Mouse (Mus musculus): Measurements from ENCODE around the gene 1700016K19Rik. TPM values are rescaled to one million over a fixed set of nuclear protein-coding genes. Genes with fewer than 3 reads are reported as not detected.

Gene 1700016K19Rik
- polyA plus RNA-seq, 1 experiment from 2014 or later: 1.5 TPM

- H3K4me2 ChIP-seq: no peak overlapping the region
- no peaks in the 10 kb centered on the region for H3K9me3 ChIP-seq (replicated peaks)
- no peak for ATAC-seq
- no peak overlapping the region for H3K4me3 ChIP-seq
- no peak overlapping the region for H3K27ac ChIP-seq
- no peaks in the 10 kb centered on the region for H3K4me1 ChIP-seq
- H3K27me3 ChIP-seq: peaks cover 2% of the 10 kb centered on the region; the same call in 1 of the 2 replicates
- no peaks in the 10 kb centered on the region for H3K36me3 ChIP-seq (ENCODE audit: poor library complexity, severe bottlenecking)
- WGBS: 90% methylated on average over 9 of the region's 9 CpGs
- H3K9ac ChIP-seq: no peak overlapping the region
Observed at GRCm38 (mm10) chr11:76020916-76021315, 21.2 kb downstream of the 1700016K19Rik start.

GRCm38 (mm10) chr11:76025080-76025583 lies 25.4 kb downstream of the 1700016K19Rik start:
- no peak for ATAC-seq
- peaks cover 11% of the 10 kb centered on the region for H3K4me1 ChIP-seq
- no peak overlapping the region for H3K4me3 ChIP-seq
- 49% methylated on average over 7 of the region's 7 CpGs for WGBS
- peaks cover 22% of the 10 kb centered on the region for H3K27me3 ChIP-seq
- no peaks in the 10 kb centered on the region for H3K9me3 ChIP-seq (replicated peaks)
- H3K9ac ChIP-seq: no peak overlapping the region
- H3K4me2 ChIP-seq: no peak overlapping the region
- H3K27ac ChIP-seq: no peak overlapping the region
- H3K36me3 ChIP-seq (ENCODE audit: poor library complexity, severe bottlenecking): no peaks in the 10 kb centered on the region

- Histone ChIP-seq H3K27me3 (peaks cover 22% of the 10 kb centered on the region), H3K4me3 (peak overlapping the region; percentile 58), H3K9ac (peak overlapping the region; percentile 72), H3K4me2 (peak overlapping the region; percentile 94), H3K27ac (no peak overlapping the region), H3K36me3 (ENCODE audit: poor library complexity, severe bottlenecking) (no peaks in the 10 kb centered on the region), H3K9me3 (replicated peaks) (no peaks in the 10 kb centered on the region), H3K4me1 (peaks cover 11% of the 10 kb centered on the region)
- no peak for ATAC-seq
- WGBS: 3% methylated on average over 13 of the region's 14 CpGs
Observed at GRCm38 (mm10) chr11:76026527-76027138, 26.9 kb downstream of the 1700016K19Rik start.

GRCm38 (mm10) chr11:76027139-76028071 lies 27.7 kb downstream of the 1700016K19Rik start, which contains the start of gene Rflnb:
Gene Rflnb, minus strand, starts transcription at chr11:76027782.
- WGBS: under 1% methylated on average over 90 of the region's 112 CpGs
- peaks cover 22% of the 10 kb centered on the region for H3K27me3 ChIP-seq
- no peak within 1 kb of the TSS for H3K27ac ChIP-seq
- peak; percentile 83 for ATAC-seq
- peak within 1 kb of the TSS; percentile 58 for H3K4me3 ChIP-seq
- H3K4me2 ChIP-seq: peak within 1 kb of the TSS; percentile 94
- no peaks in the 10 kb centered on the region for H3K36me3 ChIP-seq (ENCODE audit: poor library complexity, severe bottlenecking)
- H3K9me3 ChIP-seq (replicated peaks): no peaks in the 10 kb centered on the region
- H3K4me1 ChIP-seq: peaks cover 11% of the 10 kb centered on the region
- H3K9ac ChIP-seq: peak within 1 kb of the TSS; percentile 72

GRCm38 (mm10) chr11:76028072-76028465 lies 28.4 kb downstream of the 1700016K19Rik start:
- H3K27ac ChIP-seq: no peak overlapping the region
- H3K4me2 ChIP-seq: peak overlapping the region; percentile 94
- peak; percentile 53; the same call in 1 of the 2 replicates for ATAC-seq
- peak overlapping the region; percentile 58 for H3K4me3 ChIP-seq
- no peaks in the 10 kb centered on the region for H3K9me3 ChIP-seq (replicated peaks)
- H3K9ac ChIP-seq: peak overlapping the region; percentile 72
- WGBS: 0% methylated on average over 6 of the region's 14 CpGs
- peaks cover 11% of the 10 kb centered on the region for H3K4me1 ChIP-seq
- H3K36me3 ChIP-seq (ENCODE audit: poor library complexity, severe bottlenecking): no peaks in the 10 kb centered on the region
- H3K27me3 ChIP-seq: peaks cover 22% of the 10 kb centered on the region

- Histone ChIP-seq H3K4me1 (no peaks in the 10 kb centered on the region), H3K36me3 (ENCODE audit: poor library complexity, severe bottlenecking) (no peaks in the 10 kb centered on the region), H3K27ac (no peak overlapping the region), H3K9me3 (replicated peaks) (no peaks in the 10 kb centered on the region), H3K4me2 (no peak overlapping the region), H3K27me3 (peaks cover 7% of the 10 kb centered on the region; the same call in 1 of the 2 replicates), H3K9ac (no peak overlapping the region), H3K4me3 (no peak overlapping the region)
- WGBS: 91% methylated on average over 6 of the region's 6 CpGs
- ATAC-seq: no peak
Observed at GRCm38 (mm10) chr11:76033359-76033758, 33.6 kb downstream of the 1700016K19Rik start.

- no peaks in the 10 kb centered on the region for H3K36me3 ChIP-seq (ENCODE audit: poor library complexity, severe bottlenecking)
- H3K4me2 ChIP-seq: no peak overlapping the region
- H3K4me3 ChIP-seq: no peak overlapping the region
- no peak for ATAC-seq
- WGBS: 82% methylated on average over 4 of the region's 4 CpGs
- H3K9me3 ChIP-seq (replicated peaks): no peaks in the 10 kb centered on the region
- H3K27me3 ChIP-seq: peaks cover 7% of the 10 kb centered on the region; the same call in 1 of the 2 replicates
- no peak overlapping the region for H3K9ac ChIP-seq
- H3K27ac ChIP-seq: no peak overlapping the region
- no peaks in the 10 kb centered on the region for H3K4me1 ChIP-seq
Observed at GRCm38 (mm10) chr11:76033836-76034235, 34.1 kb downstream of the 1700016K19Rik start.

GRCm38 (mm10) chr11:76035182-76035581 lies 35.5 kb downstream of the 1700016K19Rik start:
- no peaks in the 10 kb centered on the region for H3K9me3 ChIP-seq (replicated peaks)
- no peak overlapping the region for H3K4me2 ChIP-seq
- H3K36me3 ChIP-seq (ENCODE audit: poor library complexity, severe bottlenecking): no peaks in the 10 kb centered on the region
- no peak overlapping the region for H3K9ac ChIP-seq
- no peak for ATAC-seq
- no peaks in the 10 kb centered on the region for H3K4me1 ChIP-seq
- no peaks in the 10 kb centered on the region for H3K27me3 ChIP-seq
- 85% methylated on average over 8 of the region's 8 CpGs for WGBS
- no peak overlapping the region for H3K27ac ChIP-seq
- H3K4me3 ChIP-seq: no peak overlapping the region

GRCm38 (mm10) chr11:76037581-76038294 lies 38.0 kb downstream of the 1700016K19Rik start:
- Histone ChIP-seq H3K4me2 (no peak overlapping the region), H3K4me1 (peaks cover 1% of the 10 kb centered on the region; the same call in 1 of the 2 replicates), H3K9me3 (replicated peaks) (no peaks in the 10 kb centered on the region), H3K27me3 (no peaks in the 10 kb centered on the region), H3K36me3 (ENCODE audit: poor library complexity, severe bottlenecking) (no peaks in the 10 kb centered on the region), H3K4me3 (no peak overlapping the region), H3K27ac (no peak overlapping the region), H3K9ac (no peak overlapping the region)
- 67% methylated on average over 6 of the region's 6 CpGs for WGBS
- ATAC-seq: no peak

- ATAC-seq: no peak
- Histone ChIP-seq H3K36me3 (ENCODE audit: poor library complexity, severe bottlenecking) (no peaks in the 10 kb centered on the region), H3K9me3 (replicated peaks) (no peaks in the 10 kb centered on the region), H3K4me1 (peaks cover 4% of the 10 kb centered on the region; the same call in 1 of the 2 replicates), H3K27me3 (no peaks in the 10 kb centered on the region), H3K9ac (no peak overlapping the region), H3K27ac (no peak overlapping the region), H3K4me3 (no peak overlapping the region), H3K4me2 (no peak overlapping the region)
- WGBS: 94% methylated on average over 3 of the region's 3 CpGs
Observed at GRCm38 (mm10) chr11:76039271-76040053, 39.8 kb downstream of the 1700016K19Rik start.

- 92% methylated on average over 8 of the region's 8 CpGs for WGBS
- Histone ChIP-seq H3K27ac (no peak overlapping the region), H3K36me3 (ENCODE audit: poor library complexity, severe bottlenecking) (peaks cover 4% of the 10 kb centered on the region), H3K27me3 (no peaks in the 10 kb centered on the region), H3K4me2 (no peak overlapping the region), H3K4me1 (peaks cover 4% of the 10 kb centered on the region; the same call in 1 of the 2 replicates), H3K4me3 (no peak overlapping the region), H3K9me3 (replicated peaks) (no peaks in the 10 kb centered on the region), H3K9ac (no peak overlapping the region)
- no peak for ATAC-seq
Observed at GRCm38 (mm10) chr11:76040106-76040505, 40.4 kb downstream of the 1700016K19Rik start.

Measured in forebrain, embryonic 13.5 days (tissue).